Mouse (Mus musculus) spleen, adult 2 months (tissue): ENCODE measurements around the gene Cntn3.

Source experiments
- CTCF ChIP-seq: fragments of 200-500 bp; IDR thresholded peaks from 2 replicates; pipeline ENCODE4 v1.5.1; 2011; ENCODE audit warnings: mild to moderate bottlenecking, inconsistent platforms; ENCODE audit not compliant: insufficient read depth, insufficient read length, insufficient replicate concordance; ENCODE audit errors: extremely low read depth
- POLR2A ChIP-seq: fragments of 200-500 bp; IDR thresholded peaks from 2 replicates; pipeline ENCODE4 v1.6.1; 2011; ENCODE audit warnings: low read depth, low read length, inconsistent platforms

GRCm38 (mm10) chr6:102485509-102485908 lies 87.4 kb downstream of the Cntn3 start:
- TF ChIP-seq CTCF, result no peak
- TF ChIP-seq POLR2A, result no peak
